Mouse (Mus musculus) embryonic facial prominence, embryonic 15.5 days (tissue): ENCODE measurements at regions not wholly inside any gene's neighbourhood (a gene's known extent, or its start where the extent isn't known, plus 50 kb on each side); places are given as distances from the start of the nearest gene placed in this dataset.

Experiments
- ATAC-seq: fragments of 200-750 bp; cut with Nextera tagmentation; 2 replicates; pipeline ENCODE4 v1.8.0; 2017; ENCODE audit warnings: low read depth, moderate TSS enrichment; ENCODE audit not compliant: insufficient number of reproducible peaks, low FRiP score, low TSS enrichment
- H3K27ac ChIP-seq: fragments of 300-500 bp; sonication (generic); replicated peaks from 2 replicates; pipeline ENCODE4 v1.5.1; 2015; ENCODE audit warnings: mild to moderate bottlenecking, inconsistent platforms
- H3K27me3 ChIP-seq: fragments of 300-500 bp; sonication (generic); 2 replicates; pipeline ENCODE4 v1.6.1; 2015; ENCODE audit warnings: inconsistent platforms
- H3K36me3 ChIP-seq: fragments of 300-500 bp; sonication (generic); 2 replicates; pipeline ENCODE4 v1.6.1; 2015; ENCODE audit warnings: mild to moderate bottlenecking, inconsistent platforms
- H3K4me1 ChIP-seq: fragments of 300-500 bp; sonication (generic); 2 replicates; pipeline ENCODE4 v1.6.1; 2015; ENCODE audit warnings: inconsistent platforms
- H3K4me2 ChIP-seq: fragments of 300-500 bp; sonication (generic); replicated peaks from 2 replicates; pipeline ENCODE4 v1.6.1; 2015; ENCODE audit warnings: mild to moderate bottlenecking, inconsistent platforms
- H3K4me3 ChIP-seq: fragments of 300-500 bp; sonication (generic); replicated peaks from 2 replicates; pipeline ENCODE4 v1.5.1; 2015; ENCODE audit warnings: mild to moderate bottlenecking, inconsistent platforms
- H3K9ac ChIP-seq: fragments of 300-500 bp; sonication (generic); 2 replicates; pipeline ENCODE4 v1.6.1; 2015; ENCODE audit warnings: inconsistent platforms
- H3K9me3 ChIP-seq: fragments of 300-500 bp; sonication (generic); replicated peaks from 2 replicates; pipeline ENCODE4 v1.6.1; 2016; ENCODE audit warnings: inconsistent platforms
- WGBS: fragments of 180-500 bp; shearing (Covaris S2); methylation state at CpG from one replicate; pipeline ENCODE4 v1.1.7; 2015; 5-methylcytosine and 5-hydroxymethylcytosine counted together

DNA sequence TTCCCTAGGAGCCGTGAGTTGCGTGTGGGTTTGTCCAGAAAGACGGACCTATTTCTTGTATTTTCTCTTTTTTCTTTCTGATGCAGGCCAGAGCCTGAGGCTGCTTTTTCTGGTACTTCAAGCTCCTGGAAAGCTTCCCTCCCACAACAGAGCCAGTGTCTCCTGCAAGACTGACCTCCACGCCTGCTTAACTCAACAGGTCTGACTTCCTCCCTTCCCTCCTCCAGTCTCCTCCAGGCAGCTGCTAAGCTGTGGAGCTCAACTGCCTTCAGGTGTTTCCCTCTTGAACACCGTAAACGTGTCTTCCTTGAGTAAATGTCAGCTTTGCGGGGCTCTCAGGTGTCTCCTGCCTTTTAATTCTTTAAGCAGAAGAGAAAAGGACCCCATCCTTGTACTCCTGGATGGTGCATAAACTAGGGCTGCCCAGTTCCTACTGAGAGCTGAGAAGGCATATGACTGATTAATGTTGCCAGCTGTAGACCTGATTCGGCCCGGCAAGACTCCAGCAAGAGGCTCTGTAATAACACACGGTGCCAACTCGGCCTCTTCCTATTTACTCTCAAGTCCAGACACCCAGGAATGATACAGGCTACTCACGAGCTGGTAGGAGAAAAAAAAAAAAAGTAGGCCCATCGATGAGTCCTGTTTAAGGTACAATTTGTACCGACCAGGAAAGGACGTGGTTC, 260.9 kb downstream of the 3100002H09Rik start:
- ATAC-seq = no peak
- Histone ChIP-seq H3K9ac (no peak overlapping the region), H3K36me3 (no peaks in the 10 kb centered on the region), H3K4me3 (no peak overlapping the region), H3K27ac (no peak overlapping the region), H3K27me3 (no peaks in the 10 kb centered on the region), H3K9me3 (no peaks in the 10 kb centered on the region), H3K4me2 (no peak overlapping the region), H3K4me1 (no peaks in the 10 kb centered on the region)
- 57% methylated on average over 15 of the region's 15 CpGs for WGBS

GRCm38 (mm10) chr4:124349055-124349454, 261.5 kb downstream of the 3100002H09Rik start:
- WGBS = 43% methylated on average over 3 of the region's 3 CpGs
- H3K9ac ChIP-seq = no peak overlapping the region
- no peak overlapping the region for H3K27ac ChIP-seq
- no peak for ATAC-seq
- no peaks in the 10 kb centered on the region for H3K4me1 ChIP-seq
- H3K36me3 ChIP-seq = no peaks in the 10 kb centered on the region
- H3K4me2 ChIP-seq = no peak overlapping the region
- H3K4me3 ChIP-seq = no peak overlapping the region
- no peaks in the 10 kb centered on the region for H3K9me3 ChIP-seq
- H3K27me3 ChIP-seq = no peaks in the 10 kb centered on the region

DNA sequence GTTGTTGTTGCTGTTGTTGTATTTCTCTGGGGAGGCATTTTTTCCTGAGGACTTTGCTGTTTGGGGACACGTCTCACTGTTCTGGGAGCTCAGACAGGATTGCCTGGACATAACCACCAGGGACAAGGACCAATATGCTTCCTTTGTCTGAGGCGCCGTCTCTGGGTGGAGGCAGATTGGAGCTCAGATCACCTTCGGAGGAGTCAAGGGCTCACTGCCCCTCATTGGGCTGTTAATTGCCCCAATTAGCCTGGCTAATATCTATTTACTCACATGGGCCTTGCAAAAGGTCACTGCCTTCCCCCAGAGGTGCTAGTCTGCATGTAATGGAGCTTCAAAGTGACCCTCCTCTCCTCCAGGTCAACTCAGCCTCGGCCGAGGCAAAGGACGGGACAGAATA, 270.5 kb downstream of the 3100002H09Rik start:
- H3K4me3 ChIP-seq = no peak overlapping the region
- no peak overlapping the region for H3K4me2 ChIP-seq
- no peak overlapping the region for H3K27ac ChIP-seq
- 24% methylated on average over 7 of the region's 7 CpGs for WGBS
- H3K9ac ChIP-seq = no peak overlapping the region
- H3K9me3 ChIP-seq = no peaks in the 10 kb centered on the region
- ATAC-seq = no peak
- H3K4me1 ChIP-seq = no peaks in the 10 kb centered on the region
- no peaks in the 10 kb centered on the region for H3K36me3 ChIP-seq
- H3K27me3 ChIP-seq = no peaks in the 10 kb centered on the region

DNA sequence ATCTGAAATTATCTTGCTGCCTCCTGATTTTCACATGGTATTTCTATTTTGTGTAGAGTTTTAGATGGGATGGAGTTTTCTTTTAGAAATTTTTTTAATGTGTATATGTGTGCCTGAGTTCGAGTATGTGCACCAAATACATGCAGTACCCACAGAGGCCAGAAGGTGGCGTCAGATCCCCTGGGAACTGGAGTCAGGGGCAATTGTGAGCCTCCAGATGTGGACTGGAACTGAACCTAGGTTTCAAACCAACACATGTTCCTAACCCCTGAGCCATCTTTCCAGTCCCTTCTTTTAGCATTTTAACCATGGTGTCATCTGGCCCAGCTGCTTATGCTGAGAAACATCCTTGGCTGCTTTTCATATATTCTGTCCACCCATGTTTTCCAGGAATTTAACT, 274.9 kb downstream of the 3100002H09Rik start:
- WGBS = 72% methylated on average over 2 of the region's 2 CpGs
- no peaks in the 10 kb centered on the region for H3K9me3 ChIP-seq
- H3K4me2 ChIP-seq = no peak overlapping the region
- H3K4me1 ChIP-seq = no peaks in the 10 kb centered on the region
- ATAC-seq = no peak
- H3K27ac ChIP-seq = no peak overlapping the region
- no peak overlapping the region for H3K9ac ChIP-seq
- no peaks in the 10 kb centered on the region for H3K36me3 ChIP-seq
- H3K27me3 ChIP-seq = no peaks in the 10 kb centered on the region
- no peak overlapping the region for H3K4me3 ChIP-seq

DNA sequence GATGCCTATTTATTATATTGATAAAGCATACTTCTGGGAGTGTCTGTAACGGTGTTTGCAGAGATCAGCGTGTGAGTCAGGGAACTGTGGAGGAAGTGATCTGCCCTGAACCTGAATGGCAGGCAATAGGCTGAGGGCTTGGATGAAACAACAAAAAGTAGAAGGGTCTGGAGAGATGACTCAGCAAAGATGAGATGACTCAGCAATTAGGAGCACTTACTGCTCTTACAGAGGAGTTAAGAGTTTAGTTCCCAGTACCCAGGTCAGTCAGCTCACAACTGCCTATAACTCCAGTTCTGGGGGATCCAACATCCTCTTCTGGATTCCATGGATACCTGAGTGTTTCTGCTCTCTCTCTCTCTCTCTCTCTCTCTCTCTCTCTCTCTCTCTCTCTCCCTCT, 277.6 kb downstream of the 3100002H09Rik start:
- Histone ChIP-seq H3K4me1 (no peaks in the 10 kb centered on the region), H3K4me2 (no peak overlapping the region), H3K27me3 (no peaks in the 10 kb centered on the region), H3K9me3 (no peaks in the 10 kb centered on the region), H3K4me3 (no peak overlapping the region), H3K36me3 (no peaks in the 10 kb centered on the region), H3K27ac (no peak overlapping the region), H3K9ac (no peak overlapping the region)
- WGBS = 77% methylated on average over 2 of the region's 2 CpGs
- no peak for ATAC-seq

- H3K36me3 ChIP-seq = no peaks in the 10 kb centered on the region
- ATAC-seq = no peak
- no peaks in the 10 kb centered on the region for H3K4me1 ChIP-seq
- H3K4me2 ChIP-seq = no peak overlapping the region
- H3K9me3 ChIP-seq = no peaks in the 10 kb centered on the region
- no peak overlapping the region for H3K9ac ChIP-seq
- 92% methylated on average over 12 of the region's 12 CpGs for WGBS
- H3K4me3 ChIP-seq = no peak overlapping the region
- H3K27ac ChIP-seq = no peak overlapping the region
- H3K27me3 ChIP-seq = no peaks in the 10 kb centered on the region
These were observed 278.2 kb downstream of the 3100002H09Rik start for GRCm38 (mm10) chr4:124332416-124332815.

GRCm38 (mm10) chr4:124329107-124329771, 281.4 kb downstream of the 3100002H09Rik start:
- Histone ChIP-seq H3K36me3 (no peaks in the 10 kb centered on the region), H3K27me3 (no peaks in the 10 kb centered on the region), H3K27ac (no peak overlapping the region), H3K4me1 (no peaks in the 10 kb centered on the region), H3K4me2 (no peak overlapping the region), H3K9me3 (no peaks in the 10 kb centered on the region), H3K9ac (no peak overlapping the region), H3K4me3 (no peak overlapping the region)
- WGBS = 59% methylated on average over 15 of the region's 15 CpGs
- no peak for ATAC-seq

DNA sequence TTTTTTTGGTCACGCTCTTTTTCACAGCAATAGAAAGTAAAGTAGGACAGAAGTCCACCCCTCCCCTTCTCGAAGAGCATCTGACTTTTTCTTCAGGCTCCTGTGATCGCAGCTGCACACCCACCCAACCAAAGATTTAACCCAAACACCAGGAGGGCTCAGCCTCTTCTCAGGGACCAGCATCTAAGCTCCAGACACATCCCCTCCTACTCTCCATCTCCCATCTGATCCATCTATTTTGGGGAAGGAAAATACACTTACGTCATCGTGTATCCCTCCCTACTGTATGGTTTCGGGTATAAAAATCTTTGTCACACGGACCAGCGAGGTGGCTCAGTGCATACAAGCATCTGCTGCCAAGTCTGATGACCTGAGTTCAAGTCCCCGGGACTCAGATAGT, 284.3 kb downstream of the 3100002H09Rik start:
- whole genome bisulfite sequencing = 86% methylated on average over 9 of the region's 9 CpGs
- H3K27ac ChIP-seq = no peak overlapping the region
- no peaks in the 10 kb centered on the region for H3K9me3 ChIP-seq
- H3K4me2 ChIP-seq = no peak overlapping the region
- H3K36me3 ChIP-seq = no peaks in the 10 kb centered on the region
- no peak overlapping the region for H3K9ac ChIP-seq
- no peak overlapping the region for H3K4me3 ChIP-seq
- no peak for ATAC-seq
- H3K27me3 ChIP-seq = no peaks in the 10 kb centered on the region
- H3K4me1 ChIP-seq = no peaks in the 10 kb centered on the region

- Histone ChIP-seq H3K4me2 (no peak overlapping the region), H3K36me3 (no peaks in the 10 kb centered on the region), H3K9me3 (no peaks in the 10 kb centered on the region), H3K27me3 (no peaks in the 10 kb centered on the region), H3K4me1 (no peaks in the 10 kb centered on the region), H3K27ac (no peak overlapping the region), H3K4me3 (no peak overlapping the region), H3K9ac (no peak overlapping the region)
- ATAC-seq = no peak
- WGBS = 60% methylated on average over 3 of the region's 3 CpGs
These were observed 287.0 kb downstream of the 3100002H09Rik start for GRCm38 (mm10) chr4:124323589-124323988.

DNA sequence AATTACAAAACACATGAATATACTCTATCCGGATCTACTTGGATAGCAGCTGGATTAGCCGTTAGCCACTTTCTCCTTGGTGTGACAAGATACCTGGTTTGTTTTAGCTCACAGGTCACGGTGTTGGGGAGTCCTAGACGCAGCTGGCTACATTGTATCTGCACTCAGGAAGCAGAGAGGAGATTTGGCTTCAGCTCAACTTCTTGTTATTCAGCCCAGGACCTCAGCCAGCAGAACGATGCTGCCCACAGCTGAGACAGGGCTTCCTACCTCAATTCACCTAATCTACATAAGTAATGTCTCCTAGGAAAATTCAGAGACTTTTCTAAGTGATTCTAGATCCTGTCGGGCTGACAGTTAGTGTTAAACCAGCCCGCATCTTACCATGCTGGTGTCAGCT, 289.4 kb downstream of the 3100002H09Rik start:
- no peak overlapping the region for H3K9ac ChIP-seq
- no peaks in the 10 kb centered on the region for H3K4me1 ChIP-seq
- H3K9me3 ChIP-seq = no peaks in the 10 kb centered on the region
- H3K27ac ChIP-seq = no peak overlapping the region
- H3K36me3 ChIP-seq = no peaks in the 10 kb centered on the region
- 56% methylated on average over 7 of the region's 7 CpGs for WGBS
- H3K4me2 ChIP-seq = no peak overlapping the region
- H3K27me3 ChIP-seq = no peaks in the 10 kb centered on the region
- no peak overlapping the region for H3K4me3 ChIP-seq
- ATAC-seq = no peak

GRCm38 (mm10) chr4:124317042-124317441, 293.6 kb downstream of the 3100002H09Rik start:
- Histone ChIP-seq H3K36me3 (no peaks in the 10 kb centered on the region), H3K9ac (no peak overlapping the region), H3K9me3 (no peaks in the 10 kb centered on the region), H3K4me1 (no peaks in the 10 kb centered on the region), H3K27me3 (no peaks in the 10 kb centered on the region), H3K4me3 (no peak overlapping the region), H3K4me2 (no peak overlapping the region), H3K27ac (no peak overlapping the region)
- WGBS = 22% methylated on average over 4 of the region's 4 CpGs
- no peak for ATAC-seq

GRCm38 (mm10) chr4:124311657-124312056, 298.9 kb downstream of the 3100002H09Rik start:
- Histone ChIP-seq H3K36me3 (no peaks in the 10 kb centered on the region), H3K9me3 (no peaks in the 10 kb centered on the region), H3K27me3 (no peaks in the 10 kb centered on the region), H3K4me3 (no peak overlapping the region), H3K9ac (no peak overlapping the region), H3K4me1 (0 out of 2 replicates have a peak, but pooled peaks cover 3% of the 10 kb centered on the region), H3K4me2 (no peak overlapping the region), H3K27ac (no peak overlapping the region)
- no peak for ATAC-seq
- 57% methylated on average over 5 of the region's 5 CpGs for WGBS
